Mouse (Mus musculus) bone marrow macrophage, adult 2 months (primary cell): ENCODE data around the gene Ddr1.

ENCODE experiments used
- CTCF ChIP-seq: IDR thresholded peaks from 2 replicates; pipeline ENCODE4 v1.5.1; 2012; ENCODE audit warnings: low read depth, mild to moderate bottlenecking, low read length, moderate library complexity
- POLR2A ChIP-seq: IDR thresholded peaks from 2 replicates; pipeline ENCODE4 v1.6.1; 2012; ENCODE audit warnings: mild to moderate bottlenecking, low read depth, low read length, borderline replicate concordance

- TF ChIP-seq CTCF (no peak), POLR2A (no peak)
These were observed 51.3 kb downstream of the Ddr1 start for GRCm38 (mm10) chr17:35653086-35653485.
